Mouse (Mus musculus): ENCODE data around the gene Ucn2.

The Ucn2 gene

GRCm38 (mm10) chr9:108982498-108982897, 3.3 kb upstream of the Ucn2 start:
- no peak for DNase-seq (ENCODE audit: low read depth, low spot score)
- no peaks in the 10 kb centered on the region for H3K36me3 ChIP-seq (ENCODE audit: control insufficient read depth, insufficient read depth, low read length, poor library complexity, severe bottlenecking)
- H3K27me3 ChIP-seq (ENCODE audit: control insufficient read depth, insufficient read depth, low read length, poor library complexity, severe bottlenecking): no peaks in the 10 kb centered on the region

GRCm38 (mm10) chr9:108983209-108983608, 2.6 kb upstream of the Ucn2 start:
- no peaks in the 10 kb centered on the region for H3K36me3 ChIP-seq (ENCODE audit: control insufficient read depth, insufficient read depth, low read length, poor library complexity, severe bottlenecking)
- no peaks in the 10 kb centered on the region for H3K27me3 ChIP-seq (ENCODE audit: control insufficient read depth, insufficient read depth, low read length, poor library complexity, severe bottlenecking)
- no peak for DNase-seq (ENCODE audit: low read depth, low spot score)

GRCm38 (mm10) chr9:108987704-108988350, 2.0 kb downstream of the Ucn2 start:
- Histone ChIP-seq H3K36me3 (ENCODE audit: control insufficient read depth, insufficient read depth, low read length, poor library complexity, severe bottlenecking) (no peaks in the 10 kb centered on the region), H3K27me3 (ENCODE audit: control insufficient read depth, insufficient read depth, low read length, poor library complexity, severe bottlenecking) (no peaks in the 10 kb centered on the region)
- DNase-seq (ENCODE audit: low read depth, low spot score): no peak

GRCm38 (mm10) chr9:108989802-108990461, 4.1 kb downstream of the Ucn2 start:
- Histone ChIP-seq H3K27me3 (ENCODE audit: control insufficient read depth, insufficient read depth, low read length, poor library complexity, severe bottlenecking) (no peaks in the 10 kb centered on the region), H3K36me3 (ENCODE audit: control insufficient read depth, insufficient read depth, low read length, poor library complexity, severe bottlenecking) (no peaks in the 10 kb centered on the region)
- DNase-seq (ENCODE audit: low read depth, low spot score): no peak

- H3K27me3 ChIP-seq (ENCODE audit: control insufficient read depth, insufficient read depth, low read length, poor library complexity, severe bottlenecking): no peaks in the 10 kb centered on the region
- no peak for DNase-seq (ENCODE audit: low read depth, low spot score)
- H3K36me3 ChIP-seq (ENCODE audit: control insufficient read depth, insufficient read depth, low read length, poor library complexity, severe bottlenecking): no peaks in the 10 kb centered on the region
Measured at GRCm38 (mm10) chr9:108990462-108990820, 4.6 kb downstream of the Ucn2 start.

GRCm38 (mm10) chr9:108991428-108992084, 5.7 kb downstream of the Ucn2 start, which contains the start of gene Pfkfb4:
Pfkfb4 (plus strand) TSS chr9:108991778.
- Histone ChIP-seq H3K27me3 (ENCODE audit: control insufficient read depth, insufficient read depth, low read length, poor library complexity, severe bottlenecking) (no peaks in the 10 kb centered on the region), H3K36me3 (ENCODE audit: control insufficient read depth, insufficient read depth, low read length, poor library complexity, severe bottlenecking) (no peaks in the 10 kb centered on the region)
- DNase-seq (ENCODE audit: low read depth, low spot score): peak; percentile 99

GRCm38 (mm10) chr9:108992085-108992469, 6.3 kb downstream of the Ucn2 start:
- Histone ChIP-seq H3K36me3 (ENCODE audit: control insufficient read depth, insufficient read depth, low read length, poor library complexity, severe bottlenecking) (no peaks in the 10 kb centered on the region), H3K27me3 (ENCODE audit: control insufficient read depth, insufficient read depth, low read length, poor library complexity, severe bottlenecking) (no peaks in the 10 kb centered on the region)
- DNase-seq (ENCODE audit: low read depth, low spot score): no peak

GRCm38 (mm10) chr9:108992620-108993361, 7.0 kb downstream of the Ucn2 start:
- Histone ChIP-seq H3K27me3 (ENCODE audit: control insufficient read depth, insufficient read depth, low read length, poor library complexity, severe bottlenecking) (no peaks in the 10 kb centered on the region), H3K36me3 (ENCODE audit: control insufficient read depth, insufficient read depth, low read length, poor library complexity, severe bottlenecking) (no peaks in the 10 kb centered on the region)
- no peak for DNase-seq (ENCODE audit: low read depth, low spot score)

- DNase-seq (ENCODE audit: low read depth, low spot score): no peak
- H3K36me3 ChIP-seq (ENCODE audit: control insufficient read depth, insufficient read depth, low read length, poor library complexity, severe bottlenecking): no peaks in the 10 kb centered on the region
- H3K27me3 ChIP-seq (ENCODE audit: control insufficient read depth, insufficient read depth, low read length, poor library complexity, severe bottlenecking): no peaks in the 10 kb centered on the region
Measured at GRCm38 (mm10) chr9:108996411-108996810, 10.6 kb downstream of the Ucn2 start.

GRCm38 (mm10) chr9:108998287-108999166, 12.7 kb downstream of the Ucn2 start:
- no peaks in the 10 kb centered on the region for H3K36me3 ChIP-seq (ENCODE audit: control insufficient read depth, insufficient read depth, low read length, poor library complexity, severe bottlenecking)
- H3K27me3 ChIP-seq (ENCODE audit: control insufficient read depth, insufficient read depth, low read length, poor library complexity, severe bottlenecking): no peaks in the 10 kb centered on the region
- no peak for DNase-seq (ENCODE audit: low read depth, low spot score)

GRCm38 (mm10) chr9:108999167-108999526, 13.3 kb downstream of the Ucn2 start:
- peak; percentile 53 for DNase-seq (ENCODE audit: low read depth, low spot score)
- H3K27me3 ChIP-seq (ENCODE audit: control insufficient read depth, insufficient read depth, low read length, poor library complexity, severe bottlenecking): no peaks in the 10 kb centered on the region

GRCm38 (mm10) chr9:109000726-109001125, 14.9 kb downstream of the Ucn2 start:
- DNase-seq (ENCODE audit: low read depth, low spot score): peak; percentile 90
- Histone ChIP-seq H3K36me3 (ENCODE audit: control insufficient read depth, insufficient read depth, low read length, poor library complexity, severe bottlenecking) (no peaks in the 10 kb centered on the region), H3K27me3 (ENCODE audit: control insufficient read depth, insufficient read depth, low read length, poor library complexity, severe bottlenecking) (no peaks in the 10 kb centered on the region; the same call in 1 of the 2 replicates)

More at GRCm38 (mm10) chr9:108999167-108999526, 13.3 kb downstream of the Ucn2 start:
- no peaks in the 10 kb centered on the region for H3K36me3 ChIP-seq (ENCODE audit: control insufficient read depth, insufficient read depth, low read length, poor library complexity, severe bottlenecking)

- Histone ChIP-seq H3K27me3 (ENCODE audit: control insufficient read depth, insufficient read depth, low read length, poor library complexity, severe bottlenecking) (no peaks in the 10 kb centered on the region; the same call in 1 of the 2 replicates), H3K36me3 (ENCODE audit: control insufficient read depth, insufficient read depth, low read length, poor library complexity, severe bottlenecking) (0 out of 2 replicates have a peak, but pooled peaks cover 3% of the 10 kb centered on the region)
- peak; percentile 83 for DNase-seq (ENCODE audit: low read depth, low spot score)
Measured at GRCm38 (mm10) chr9:109003201-109003600, 17.4 kb downstream of the Ucn2 start.

All from splenic B cell, adult 2 months (primary cell).